Mouse (Mus musculus) erythroblast, adult 5-6 weeks (primary cell): Measurements from ENCODE around the gene Adamts4. TPM values are rescaled to one million over a fixed set of nuclear protein-coding genes. Genes with fewer than 3 reads are reported as not detected.

Source experiments
- ATAC-seq: replicated peaks from 2 replicates; pipeline ENCODE4 v1.8.0; 2016; ENCODE audit warnings: moderate number of reproducible peaks, mild to moderate bottlenecking, moderate TSS enrichment, inconsistent platforms; ENCODE audit not compliant: poor library complexity, low FRiP score, severe bottlenecking
- total RNA-seq, 2 experiments: library from RNA; stranded (forward) in 1 of 2; stranded (reverse) in 1 of 2; fragments of 150-400 nt in 1 of 2; fragments of 200-764, 138-1000 nt in 1 of 2; gene quantifications; 2 replicates each; pipeline versions ENCODE4 v1.2.3 to v1.2.4; 2015 to 2017; ENCODE audit warnings: low replicate concordance in 2 of 2

Adamts4 gene
- total RNA-seq, 2 experiments from 2014 or later = 0.19 TPM; not detected in 1

- ATAC-seq = no peak
Observed at GRCm38 (mm10) chr1:171274171-171274570, 23.9 kb downstream of the Adamts4 start.

- ATAC-seq = no peak
Observed at GRCm38 (mm10) chr1:171275144-171275734, 25.0 kb downstream of the Adamts4 start.

- ATAC-seq = no peak
Observed at GRCm38 (mm10) chr1:171276110-171276748, 26.0 kb downstream of the Adamts4 start.

- no peak for ATAC-seq
Observed at GRCm38 (mm10) chr1:171277736-171278135, 27.5 kb downstream of the Adamts4 start.

GRCm38 (mm10) chr1:171278436-171278835, 28.2 kb downstream of the Adamts4 start:
- ATAC-seq = no peak

- no peak for ATAC-seq
Observed at GRCm38 (mm10) chr1:171279012-171279705, 28.9 kb downstream of the Adamts4 start.

GRCm38 (mm10) chr1:171279721-171280120, 29.5 kb downstream of the Adamts4 start:
- no peak for ATAC-seq

- peak; percentile 37 for ATAC-seq
Observed at GRCm38 (mm10) chr1:171280250-171280915, 30.2 kb downstream of the Adamts4 start.

- ATAC-seq = peak; percentile 82
Observed at GRCm38 (mm10) chr1:171280916-171281527, 30.8 kb downstream of the Adamts4 start, which contains the start of gene Ppox. Ppox (minus strand) TSS chr1:171281186.

GRCm38 (mm10) chr1:171281528-171281923, 31.3 kb downstream of the Adamts4 start:
- peak; percentile 60 for ATAC-seq

- ATAC-seq = no peak
Observed at GRCm38 (mm10) chr1:171282086-171282805, 32.0 kb downstream of the Adamts4 start.

- no peak for ATAC-seq
Observed at GRCm38 (mm10) chr1:171283188-171284160, 33.3 kb downstream of the Adamts4 start.

- ATAC-seq = no peak
Observed at GRCm38 (mm10) chr1:171284491-171284890, 34.3 kb downstream of the Adamts4 start.

- ATAC-seq = no peak
Observed at GRCm38 (mm10) chr1:171285096-171285892, 35.1 kb downstream of the Adamts4 start.

- ATAC-seq = no peak
Observed at GRCm38 (mm10) chr1:171286517-171286916, 36.3 kb downstream of the Adamts4 start.

GRCm38 (mm10) chr1:171287136-171288081, 37.2 kb downstream of the Adamts4 start, which contains the start of gene Usp21:
Usp21 (minus strand) TSS chr1:171287991.
- ATAC-seq = peak; percentile 96
